Mouse (Mus musculus): ENCODE results near the gene Slc25a11.
A peak's percentile ranks its signal among the peaks of the same experiment; 100 is the strongest.

The Slc25a11 gene

DNA sequence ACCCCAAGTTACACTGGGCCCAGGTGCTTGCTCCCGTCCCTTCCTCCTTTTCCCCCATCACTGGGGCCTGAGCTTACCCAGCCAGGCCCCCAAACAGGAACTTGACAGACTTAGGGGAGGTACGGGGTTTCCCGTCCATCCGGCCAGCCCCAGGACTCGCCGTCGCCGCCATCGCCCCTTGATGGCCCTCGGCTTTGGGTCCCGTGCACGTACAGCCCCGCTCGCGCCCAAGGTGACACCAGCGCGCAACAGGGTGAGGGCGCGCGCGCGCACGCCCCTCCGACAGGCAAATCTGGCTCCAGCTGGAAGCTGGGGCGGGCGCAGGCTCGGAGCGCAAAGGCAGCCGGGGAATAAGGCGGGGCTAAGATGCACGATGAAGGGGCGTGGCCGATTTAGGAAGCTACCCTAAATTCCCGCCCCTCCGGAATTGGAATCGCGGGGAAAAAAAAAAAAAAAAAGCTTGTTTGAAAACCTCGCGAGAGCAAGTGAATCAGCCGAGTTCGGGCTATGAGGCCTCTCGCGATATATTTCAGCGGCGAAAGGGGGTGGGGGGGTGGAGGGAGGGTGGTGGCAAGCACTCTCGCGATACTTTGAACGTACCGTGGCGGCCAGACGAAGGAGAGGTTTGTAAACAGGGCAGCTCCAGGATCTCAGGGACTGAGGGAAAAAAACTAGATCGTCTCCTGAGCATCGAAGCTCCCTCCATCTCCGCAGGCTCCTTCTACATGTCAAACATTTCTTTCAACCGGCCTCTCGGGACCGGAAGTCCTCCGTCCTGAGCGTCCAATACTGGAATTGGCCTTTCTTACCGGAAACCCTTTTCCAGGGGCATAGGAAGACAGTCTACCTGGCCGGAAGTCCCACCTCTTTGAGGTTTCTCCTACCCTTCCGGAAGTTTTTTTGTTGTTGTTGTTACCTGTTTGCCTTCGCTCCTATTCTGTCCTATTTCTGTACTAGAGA is at the start of gene Slc25a11, which contains the start of gene Rnf167:
TSS of gene Slc25a11 (minus strand) at position 789 of the 960 bp plus-strand sequence.
TSS of gene Rnf167 (plus strand) at position 545 of the 960 bp plus-strand sequence.
- peak; percentile 97 to 98 for DNase-seq

DNA sequence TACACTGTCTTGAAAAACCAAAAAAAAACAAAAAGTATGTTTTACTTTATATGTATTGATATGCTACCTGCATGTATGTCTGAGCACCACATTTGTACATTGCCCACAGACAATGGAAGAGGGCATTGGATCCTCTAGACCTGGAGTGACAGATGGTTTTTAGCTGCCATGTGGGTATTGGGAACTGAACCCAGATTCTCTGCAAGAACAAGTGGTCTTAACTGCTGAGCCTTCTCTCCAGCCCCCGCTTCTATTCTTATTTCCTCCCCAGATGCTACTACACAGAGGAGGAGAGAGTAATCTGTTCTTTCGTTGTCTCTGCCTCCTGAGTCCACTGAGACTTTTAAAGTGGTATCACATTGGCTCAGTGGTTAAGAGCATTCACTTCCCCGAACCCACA is 46.2 kb upstream of the Slc25a11 start:
- no peak for DNase-seq

DNA sequence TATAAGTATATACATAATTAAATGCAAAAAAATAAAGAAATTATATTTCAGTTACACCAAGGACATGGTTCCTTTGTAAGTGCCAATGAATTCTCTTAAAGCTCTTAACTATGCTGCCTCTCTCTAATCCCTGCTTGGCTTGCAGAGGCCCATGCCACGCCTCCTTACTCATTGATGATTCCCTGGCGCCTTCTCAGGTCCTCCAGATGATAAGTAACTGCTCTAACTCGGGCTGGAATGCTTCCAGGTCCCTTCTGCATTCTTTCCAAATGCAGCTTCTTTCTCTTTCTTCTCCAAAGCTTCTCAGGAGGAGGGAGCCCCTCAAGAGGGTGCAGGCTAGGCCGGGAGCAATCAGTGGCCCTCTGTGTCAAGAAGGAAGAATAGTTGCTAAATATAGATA is 42.3 kb upstream of the Slc25a11 start:
- no peak for DNase-seq

DNA sequence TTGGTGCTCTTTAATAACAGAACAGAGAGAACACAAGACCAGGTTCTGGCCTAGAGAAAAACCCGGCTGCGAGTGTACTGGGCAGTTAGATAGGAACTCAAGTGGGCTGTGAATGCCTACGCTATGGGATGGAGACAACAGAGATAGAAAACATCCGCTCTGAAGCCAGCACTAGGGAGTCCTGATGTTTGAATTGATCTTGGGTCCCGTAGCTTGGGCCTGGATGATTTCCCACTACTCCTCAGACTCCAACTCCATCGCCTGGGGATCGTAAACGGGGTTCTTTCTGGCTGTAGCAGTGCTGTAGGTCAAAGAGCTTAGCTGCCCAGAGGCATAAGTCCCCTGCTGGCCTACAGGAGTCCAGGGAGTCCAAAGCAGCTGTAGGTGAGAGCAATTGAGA is 41.1 kb upstream of the Slc25a11 start:
- no peak for DNase-seq

DNA sequence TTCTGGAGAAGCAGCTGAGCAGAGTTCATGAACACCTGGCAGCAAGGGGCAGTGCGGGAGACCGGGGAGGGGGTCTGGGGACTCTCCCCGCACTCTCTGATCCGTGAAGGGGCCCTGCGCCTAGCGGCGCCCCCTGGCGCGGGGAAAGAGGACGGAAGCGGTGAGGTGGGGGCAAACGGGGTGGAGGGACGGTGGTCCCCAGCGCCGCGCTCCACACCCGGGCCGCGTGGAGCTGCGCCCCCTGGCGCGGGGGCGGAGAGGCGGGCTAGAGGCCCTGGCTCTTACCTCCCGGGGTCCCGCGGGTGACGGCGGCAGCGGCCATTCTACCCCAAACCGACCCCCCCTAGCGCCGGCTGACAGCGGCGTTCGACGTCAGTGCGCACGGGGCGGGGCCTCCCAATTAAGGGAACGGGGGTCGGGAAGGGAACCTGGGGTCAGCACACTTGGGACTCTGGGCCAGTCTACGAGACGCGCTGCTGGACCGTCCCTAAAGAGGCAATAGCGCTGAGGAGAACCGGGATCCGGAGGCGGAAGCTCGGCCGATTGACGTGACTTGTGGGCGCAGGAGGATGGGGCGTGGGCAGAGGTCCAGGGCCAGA is 40.4 kb upstream of the Slc25a11 start, which contains the start of gene Camta2:
TSS of gene Camta2 (minus strand) at position 505 of the 599 bp plus-strand sequence.
- DNase-seq, result peak; percentile 88 to 89

DNA sequence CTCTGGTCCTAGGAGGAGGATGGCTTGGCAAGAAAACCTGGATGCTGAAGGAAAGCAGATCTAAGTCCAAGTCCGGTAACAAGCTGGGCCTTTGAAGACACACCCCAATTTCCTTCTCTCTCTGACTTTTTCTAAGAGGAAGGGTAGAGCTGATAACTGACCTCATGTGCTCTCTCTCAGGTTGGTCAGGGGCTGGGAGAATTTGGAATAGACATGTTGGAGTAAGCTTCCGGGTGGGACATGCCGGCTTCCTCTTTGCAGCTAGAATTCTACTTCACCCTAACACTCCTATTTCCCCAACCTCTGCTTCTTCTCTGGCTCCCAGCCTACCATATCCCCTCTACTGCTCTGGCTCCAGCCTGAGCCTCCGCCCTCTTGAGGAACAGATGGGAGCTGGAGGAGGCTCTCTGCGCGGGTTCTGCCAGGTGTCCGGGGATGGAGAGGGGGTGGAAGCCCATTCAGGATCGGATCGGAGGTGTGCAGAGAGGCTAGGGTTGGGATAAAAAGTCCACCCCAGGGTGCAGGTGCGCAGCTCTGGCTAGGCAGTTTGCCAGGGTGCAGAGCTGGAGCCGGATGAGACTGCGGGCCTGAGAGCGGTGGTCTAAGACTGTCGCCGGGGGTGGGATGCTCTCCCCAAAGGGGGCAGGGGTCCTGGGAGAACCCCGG is 39.8 kb upstream of the Slc25a11 start:
- peak; percentile 34 to 39 for DNase-seq

DNA sequence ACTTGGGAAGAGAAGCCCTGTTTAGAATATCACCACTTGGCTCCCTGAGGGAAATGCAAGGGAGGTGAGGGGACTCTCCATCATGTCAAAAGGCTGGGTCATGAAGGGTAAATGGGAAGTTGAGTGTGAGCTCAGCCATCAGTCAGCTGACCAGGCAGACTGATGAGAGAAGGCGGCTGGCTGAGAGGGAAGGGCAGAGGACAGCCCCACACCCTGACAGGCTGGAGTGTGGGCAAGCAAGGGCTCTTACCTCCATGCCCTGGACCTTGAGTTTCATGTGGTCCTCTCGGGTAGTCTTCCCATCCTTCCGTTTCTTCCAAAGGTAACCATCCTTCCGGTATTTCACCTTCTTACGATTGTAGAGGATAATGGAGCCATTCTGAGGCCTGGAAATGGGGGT is 36.4 kb upstream of the Slc25a11 start:
- no peak for DNase-seq

DNA sequence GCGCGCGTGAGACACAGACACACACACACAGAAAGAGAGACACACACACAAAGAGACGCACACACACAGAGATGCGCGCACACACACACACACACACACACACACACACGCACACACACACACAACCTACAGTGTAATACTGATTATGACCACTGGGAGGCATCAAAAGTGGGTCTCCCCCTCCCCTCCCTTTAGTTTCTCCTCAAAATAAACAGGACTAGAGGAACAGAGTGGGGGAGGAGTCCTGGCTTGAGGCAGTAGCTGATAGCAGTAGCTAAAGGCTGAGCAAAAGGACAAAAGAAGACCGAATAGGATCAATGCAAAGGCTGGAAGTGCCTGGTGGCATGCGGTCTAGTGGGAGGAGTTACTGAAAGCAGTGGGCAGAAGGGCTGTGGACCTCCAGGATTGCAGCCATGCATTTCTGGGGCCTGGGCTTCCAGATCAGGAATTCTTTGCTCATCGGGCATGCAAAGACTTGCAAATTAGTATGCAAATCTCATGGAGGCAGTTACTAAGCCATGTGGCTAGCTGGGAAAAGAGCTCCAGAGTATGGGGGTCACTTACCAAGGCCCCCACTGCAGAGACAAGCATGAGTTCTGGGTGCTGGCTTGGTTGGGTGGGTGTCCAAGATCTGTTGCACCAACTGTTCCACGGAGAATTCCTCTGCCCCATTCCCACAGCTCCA is 34.8 kb upstream of the Slc25a11 start:
- no peak for DNase-seq

DNA sequence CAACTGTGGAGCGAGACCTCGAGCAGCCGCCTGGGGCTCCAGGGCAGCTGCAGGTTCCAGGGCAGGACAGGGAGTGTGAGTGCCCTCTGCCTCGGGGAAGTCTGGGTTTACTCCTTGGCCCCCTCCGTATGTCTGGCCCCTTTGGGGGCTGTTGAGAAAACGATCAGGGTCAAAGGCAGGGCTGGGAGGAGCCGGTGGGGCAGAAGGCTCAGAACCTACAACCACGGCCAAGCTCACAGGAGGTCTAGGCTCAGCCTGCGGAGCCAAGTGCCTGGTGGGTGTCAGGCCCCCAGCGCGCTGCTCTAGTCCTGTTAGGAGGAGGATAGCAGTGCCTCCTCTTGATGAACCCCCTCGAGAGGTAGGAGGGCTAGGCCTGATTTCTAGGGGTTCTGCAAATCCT is 33.9 kb upstream of the Slc25a11 start:
- DNase-seq, result no peak

DNA sequence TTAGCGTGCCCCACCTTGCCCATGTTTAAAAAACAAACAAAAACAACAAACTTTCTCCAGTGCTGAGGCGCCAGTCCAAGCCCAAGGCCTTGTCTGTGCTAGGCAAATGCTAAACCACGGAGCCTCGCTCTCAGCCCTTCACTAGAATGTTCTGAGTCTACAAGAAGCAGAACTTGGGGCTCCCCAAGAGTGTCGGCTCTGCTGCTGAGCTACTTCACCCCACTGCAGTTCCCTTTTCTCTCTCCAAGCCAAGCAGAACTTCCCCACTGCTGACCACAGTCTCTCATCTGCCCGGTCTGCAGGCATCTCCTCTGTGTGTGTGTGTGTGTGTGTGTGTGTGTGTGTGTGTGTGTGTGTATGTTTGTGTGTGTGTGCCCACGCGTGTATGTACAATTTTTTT is 32.6 kb upstream of the Slc25a11 start:
- peak; percentile 36 to 49 for DNase-seq

DNA sequence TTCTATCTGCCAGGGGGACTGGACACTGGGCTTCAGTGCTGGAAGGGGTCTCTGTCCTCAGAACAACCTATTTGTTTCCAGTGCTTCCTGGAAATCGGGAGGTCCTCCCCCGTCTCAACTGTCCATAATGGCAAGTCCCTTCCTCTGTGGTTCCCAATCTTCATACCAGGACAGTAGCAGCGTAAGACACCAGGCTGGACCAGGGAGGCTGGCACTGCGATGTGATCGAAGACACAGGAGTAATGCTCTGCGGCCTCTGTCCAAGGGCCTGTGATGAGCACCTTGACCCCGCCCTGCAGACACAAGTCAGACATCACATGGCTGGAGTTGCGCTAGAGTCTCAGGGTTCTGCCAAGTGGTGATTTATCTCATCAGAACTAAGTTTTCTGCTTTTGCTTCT is 32.1 kb upstream of the Slc25a11 start:
- no peak for DNase-seq

DNA sequence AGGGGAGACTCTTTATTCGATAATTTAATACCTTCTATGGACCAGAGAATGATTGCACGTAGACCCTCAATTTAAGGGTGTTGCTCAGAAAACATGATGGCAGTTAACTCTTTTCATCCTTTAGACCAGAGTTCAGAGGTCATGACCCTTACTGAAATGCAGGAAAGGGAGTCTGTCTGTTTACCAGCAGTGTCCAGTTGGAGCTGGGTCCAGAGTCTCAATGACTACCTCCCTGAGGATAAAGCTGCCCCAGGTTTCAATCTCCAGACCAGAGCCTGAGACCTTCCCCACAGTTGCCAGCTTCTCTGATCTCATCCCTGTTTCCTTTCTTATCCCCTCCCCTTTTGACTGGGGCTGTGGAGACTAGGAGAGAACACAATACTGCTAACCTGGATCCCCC is 31.3 kb upstream of the Slc25a11 start:
- DNase-seq, result no peak

DNA sequence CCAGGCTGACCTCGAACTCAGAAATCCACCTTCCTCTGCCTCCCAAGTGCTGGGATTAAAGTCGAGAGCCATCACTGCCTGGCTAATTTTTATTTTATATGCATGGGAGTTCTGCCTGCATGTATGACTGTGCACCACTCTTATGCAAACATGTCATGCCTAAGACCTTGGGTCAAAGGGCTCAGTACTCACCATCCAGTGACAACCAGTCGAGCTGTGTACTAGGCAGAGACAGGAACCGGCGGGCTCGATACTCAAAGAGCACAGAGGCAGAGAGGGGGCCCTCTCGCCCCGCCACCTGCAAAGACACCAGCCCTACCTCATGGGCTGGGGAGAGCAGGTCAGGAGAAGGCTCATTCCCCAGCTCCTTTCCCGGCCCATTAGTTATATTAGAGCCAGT is 30.8 kb upstream of the Slc25a11 start:
- DNase-seq, result no peak

DNA sequence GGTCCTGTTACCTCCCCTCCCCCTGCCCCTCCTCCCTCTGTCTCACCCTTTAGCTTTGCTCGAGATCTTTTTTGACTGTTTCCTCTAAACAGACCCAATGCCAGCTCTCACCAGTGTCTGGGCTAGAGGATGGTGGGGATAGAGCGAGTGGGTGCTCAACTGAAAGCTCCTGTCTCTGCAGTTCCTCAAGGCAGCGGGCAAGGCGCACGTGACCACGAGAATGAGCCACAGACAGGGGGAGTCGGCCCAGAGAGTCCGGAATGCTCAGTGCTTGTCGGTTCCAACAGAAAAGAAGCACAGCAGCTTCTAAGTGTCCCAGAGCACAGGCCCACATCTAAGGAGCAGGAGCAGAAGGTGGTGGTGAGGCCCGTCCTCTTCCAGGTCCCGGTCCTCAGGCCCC is 27.2 kb upstream of the Slc25a11 start:
- DNase-seq, result no peak

DNA sequence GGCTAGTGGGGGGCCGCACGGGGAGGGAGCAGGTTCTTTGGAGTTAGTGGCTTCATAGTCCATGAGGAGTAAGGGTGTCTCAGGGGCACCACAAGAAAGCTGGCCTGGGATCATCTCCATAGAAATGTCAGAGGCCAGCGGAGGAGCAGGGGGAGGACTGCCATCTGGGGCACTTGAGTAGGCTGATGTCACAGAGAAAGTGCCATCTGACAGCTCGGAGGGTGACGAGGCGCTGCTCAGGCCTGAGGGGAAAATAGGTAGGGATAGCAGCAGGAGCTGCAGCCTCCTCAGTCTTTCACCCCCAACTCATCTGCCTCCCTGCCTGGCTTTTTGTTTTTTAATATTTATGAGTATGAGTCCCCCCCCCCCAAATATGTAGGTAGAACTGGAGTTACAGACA is 26.7 kb upstream of the Slc25a11 start:
- no peak for DNase-seq

DNA sequence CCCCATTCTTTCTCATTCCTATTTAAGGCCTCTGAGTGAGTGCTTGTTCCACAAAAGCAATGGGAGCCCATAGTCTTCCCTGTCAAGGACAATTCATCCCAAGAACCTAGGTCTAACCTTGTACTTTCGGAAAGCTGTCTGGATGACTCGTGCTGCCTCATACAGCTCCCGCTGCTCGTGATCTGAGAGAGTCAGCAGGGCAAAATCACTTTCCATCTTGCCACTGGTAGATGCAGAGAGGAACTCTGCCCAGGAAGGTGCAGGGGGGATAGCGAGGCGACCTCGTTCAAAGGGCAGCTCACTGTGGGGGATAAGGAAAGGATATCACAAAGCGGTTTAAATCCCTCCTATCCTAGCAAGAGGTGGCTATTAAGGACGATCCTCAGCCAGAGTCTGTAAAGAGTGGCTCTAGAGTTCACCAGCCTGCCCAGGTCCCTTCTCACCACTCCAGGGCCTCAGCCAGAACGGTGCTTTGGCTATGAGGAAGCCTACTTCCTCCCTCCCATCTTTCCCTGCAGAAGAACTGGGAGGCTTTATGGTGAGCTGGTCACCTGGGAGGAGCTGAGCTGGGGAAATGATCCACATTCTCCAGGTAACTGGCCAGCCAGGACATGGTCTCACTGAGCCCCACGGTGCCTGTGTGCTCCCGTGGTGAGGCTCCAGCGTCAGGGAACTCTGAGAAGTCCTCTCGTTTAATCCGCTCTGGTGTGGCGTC is 24.2 kb upstream of the Slc25a11 start:
- DNase-seq, result no peak

DNA sequence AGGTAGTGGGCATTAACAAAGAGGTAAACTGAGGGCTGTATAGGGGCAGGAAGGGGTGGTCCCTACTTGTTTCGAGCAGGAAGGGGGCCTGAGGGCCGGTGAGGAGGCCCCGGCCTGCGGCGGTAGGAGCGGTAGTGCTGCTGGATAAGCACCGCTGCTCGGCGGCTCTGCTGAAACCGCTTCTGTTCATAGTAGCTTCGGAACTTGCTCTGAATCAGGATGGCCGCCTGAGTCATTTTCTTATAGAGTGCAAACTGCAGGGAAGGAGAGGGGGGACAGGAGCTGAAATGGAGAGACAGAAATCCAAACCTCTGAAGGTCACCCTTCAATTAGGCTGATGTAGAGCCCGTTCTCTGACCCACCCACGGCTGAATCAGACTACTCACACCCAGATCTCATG is 23.2 kb upstream of the Slc25a11 start:
- no peak for DNase-seq

DNA sequence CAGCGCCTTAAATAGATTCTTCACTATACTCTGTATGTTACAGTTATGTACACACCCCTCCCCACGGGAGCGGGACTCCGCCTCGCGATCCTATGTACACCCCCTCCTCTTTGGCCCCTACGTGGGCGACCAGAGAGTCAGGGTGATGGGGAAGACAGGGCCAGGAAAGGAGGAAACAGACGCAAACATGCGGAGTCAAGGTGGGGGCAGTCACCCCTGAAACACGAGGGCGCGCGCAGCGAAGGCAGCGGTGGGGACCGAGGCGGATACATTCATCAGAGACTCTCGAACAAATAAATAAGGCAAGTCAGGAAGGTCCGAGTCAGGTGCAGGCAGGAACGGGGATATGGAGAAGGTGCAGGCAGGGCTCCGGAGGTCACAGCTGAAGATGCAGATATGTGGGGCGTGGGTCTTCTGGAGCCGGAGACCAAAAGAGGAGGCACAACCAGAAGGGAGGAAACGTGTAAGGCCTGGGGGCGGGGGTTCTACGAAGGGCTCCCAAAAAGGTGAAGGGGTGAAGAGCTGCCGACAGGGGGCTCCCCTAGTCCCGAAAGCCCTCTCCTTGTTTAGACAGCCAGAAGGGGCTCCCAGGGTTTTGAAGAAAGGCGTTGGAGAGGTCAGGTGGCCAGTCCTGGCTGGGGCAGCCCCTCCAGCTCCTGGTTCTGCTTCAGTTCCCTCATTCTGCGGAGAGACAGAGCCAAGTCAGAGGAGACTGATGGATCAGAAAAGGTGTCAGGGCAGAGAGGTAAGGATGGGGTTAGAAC is 22.5 kb upstream of the Slc25a11 start:
- peak; percentile 77 to 83 for DNase-seq

DNA sequence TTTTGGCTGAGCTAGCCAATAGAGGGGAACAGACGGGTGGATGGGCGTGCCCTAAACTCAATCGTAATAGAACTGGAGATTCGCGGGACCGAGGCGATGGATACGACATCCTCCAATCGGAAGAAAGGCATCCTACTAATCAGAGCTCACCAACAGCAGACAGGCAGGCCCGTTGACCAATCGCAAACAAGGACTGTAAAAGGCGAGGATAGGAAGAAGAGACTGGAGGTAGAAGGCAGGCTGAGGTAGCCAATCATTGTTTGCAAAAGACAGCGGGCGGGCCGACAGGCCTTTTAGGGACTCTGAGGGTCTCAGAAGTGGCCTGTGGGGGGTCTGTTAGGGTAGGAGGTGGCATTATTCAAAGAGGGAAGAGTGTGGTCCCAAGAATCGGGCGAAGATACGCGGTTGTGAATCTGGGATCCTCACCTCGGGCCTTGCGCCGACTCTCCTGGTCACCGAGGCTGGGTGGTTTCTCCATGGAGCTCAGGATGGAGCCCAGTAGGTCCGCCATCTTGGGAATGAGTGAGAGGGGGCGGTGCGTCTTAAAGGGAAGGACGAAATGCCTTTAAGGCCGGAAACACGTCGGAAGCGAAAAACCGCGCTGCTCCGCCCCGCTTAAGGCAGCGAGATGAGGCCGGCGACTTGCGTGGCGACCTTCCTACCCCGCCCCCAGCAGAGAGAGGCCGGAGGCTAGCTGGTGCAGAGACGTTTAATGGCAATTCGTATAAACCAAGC is 21.7 kb upstream of the Slc25a11 start, which contains the start of gene Spag7:
TSS of gene Spag7 (minus strand) at position 646 of the 735 bp plus-strand sequence.
- peak; percentile 99 for DNase-seq

DNA sequence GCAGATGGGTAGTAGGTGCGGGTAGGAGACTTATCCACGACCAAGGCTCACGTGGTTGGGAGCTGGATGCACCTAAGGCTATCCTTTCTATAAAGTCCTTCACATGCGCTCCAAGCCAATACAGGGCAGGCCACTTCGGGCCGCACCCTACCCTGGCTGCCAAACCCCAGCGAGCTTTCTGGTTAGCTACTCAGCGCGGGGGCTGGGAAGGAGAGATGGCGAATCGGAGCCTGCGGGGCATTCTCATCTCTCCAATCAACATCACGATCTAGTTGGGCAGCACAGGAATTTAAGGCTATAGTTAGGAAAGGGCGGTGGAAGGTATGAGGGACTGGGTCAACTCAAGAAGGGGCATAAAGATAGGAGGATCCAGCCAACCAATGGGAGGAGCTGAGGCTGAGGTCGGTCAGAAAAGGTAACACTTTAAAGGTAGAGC is 21.1 kb upstream of the Slc25a11 start:
- DNase-seq, result no peak
